8 mouse cellular contexts compared by ENCODE assay signal in genomic region chr4:59549175-59549976, GRCm38 (mm10). TPM values are rescaled to one million over a fixed set of nuclear protein-coding genes. Genes with fewer than 3 reads are reported as not detected.
DNase-seq lines count a peak whose midpoint lies in the region; ATAC-seq lines count a peak whose summit lies in the region.

TSS of gene Ptbp3 (minus strand) at chr4:59549364.

- peak; percentile 92 for DNase-seq in T-cell, adult 2 months (ENCODE audit: low spot score)
- peak; percentile 84 to 94 for DNase-seq in cerebellum, postnatal 36 days
- DNase-seq in frontal cortex, postnatal 36 days (ENCODE audit: low spot score in 2 of 2) = peak; percentile 81
- DNase-seq in left cerebral cortex, adult 11 months (ENCODE audit: low spot score) = peak; percentile 79
- peak; percentile 96 to 97 for DNase-seq in lung, postnatal 4 days
- peak; percentile 89 for DNase-seq in retina, postnatal 7 days (ENCODE audit: low read depth, low spot score)
- peak; percentile 86 for DNase-seq in urinary bladder, adult 2 months (ENCODE audit: low spot score)

- peak; percentile 95 for ATAC-seq in hindbrain, embryonic 15.5 days (ENCODE audit: low FRiP score, low read depth)

- peak within 1 kb of the TSS; percentile 70 for H3K9ac ChIP-seq in hindbrain, embryonic 15.5 days

- H3K9me3 ChIP-seq in hindbrain, embryonic 15.5 days = no peaks in the 10 kb centered on the region

- WGBS in hindbrain, embryonic 15.5 days = under 1% methylated on average over 48 of the region's 83 CpGs

- no peaks in the 10 kb centered on the region for H3K36me3 ChIP-seq in hindbrain, embryonic 15.5 days

- no peaks in the 10 kb centered on the region for H3K27me3 ChIP-seq in hindbrain, embryonic 15.5 days

- peaks cover 25% of the 10 kb centered on the region for H3K4me1 ChIP-seq in hindbrain, embryonic 15.5 days (replicated peaks)

- peak within 1 kb of the TSS; percentile 65 for H3K4me3 ChIP-seq in hindbrain, embryonic 15.5 days

- peak within 1 kb of the TSS; percentile 78 for H3K4me2 ChIP-seq in hindbrain, embryonic 15.5 days

- H3K27ac ChIP-seq in hindbrain, embryonic 15.5 days (replicated peaks) = peak within 1 kb of the TSS; percentile 85

RNA-seq across cellular contexts. Expression of gene Ptbp3, which starts in this region (rescaled TPM):
- polyA plus RNA-seq in hindbrain, embryonic 15.5 days (2015; fragmentation: Nextera tagmentation; extraction: Ambion mirVana) = 18.0 and 20.1 TPM in 2 replicates
- polyA plus RNA-seq in urinary bladder, adult 2 months (2012; rRNA removed) = 30.2 and 35.6 TPM in 2 replicates

Comparison
In these comparisons a context has a peak if more than half of its experiments do, and no peak if none do; other contexts are left out.
1. Peak in every context shown above with its lines: DNase-seq, ATAC-seq, H3K4me3 ChIP-seq and H3K27ac ChIP-seq.